Mouse (Mus musculus): Measurements from ENCODE around the gene Ints1. TPM values are rescaled to one million over a fixed set of nuclear protein-coding genes. Genes with fewer than 3 reads are reported as not detected.
"Not testable (repeated sequence)": the region's sequence is repeated elsewhere in the genome, so short reads cannot be mapped to it uniquely, and the experiment has no call there.

Gene Ints1
- polyA plus RNA-seq, 1 experiment: 64.4 TPM

- Histone ChIP-seq H3K4me1 (ENCODE audit: control insufficient read depth, insufficient read depth, low read length) (no peaks in the 10 kb centered on the region), H3K27me3 (ENCODE audit: control insufficient read depth, insufficient read depth, low read length) (no peaks in the 10 kb centered on the region), H3K4me3 (replicated peaks; ENCODE audit: insufficient read depth, low read depth, low read length) (no peak overlapping the region), H3K27ac (ENCODE audit: insufficient read depth, low read length) (no peak overlapping the region)
- TF ChIP-seq CTCF (IDR thresholded peaks at IDR 0.05; ENCODE audit: borderline replicate concordance, insufficient read depth, low read depth, low read length) (peak; percentile 62), POLR2A (IDR thresholded peaks at IDR 0.05; ENCODE audit: borderline replicate concordance, insufficient read depth, low read length) (no peak)
- DNase-seq: peak in 1 of 2 experiments; percentile 15
- WGBS: 61% methylated on average over 11 of the region's 11 CpGs
Observed at GRCm38 (mm10) chr5:139764296-139764695, 11.2 kb downstream of the Ints1 start.

DNA sequence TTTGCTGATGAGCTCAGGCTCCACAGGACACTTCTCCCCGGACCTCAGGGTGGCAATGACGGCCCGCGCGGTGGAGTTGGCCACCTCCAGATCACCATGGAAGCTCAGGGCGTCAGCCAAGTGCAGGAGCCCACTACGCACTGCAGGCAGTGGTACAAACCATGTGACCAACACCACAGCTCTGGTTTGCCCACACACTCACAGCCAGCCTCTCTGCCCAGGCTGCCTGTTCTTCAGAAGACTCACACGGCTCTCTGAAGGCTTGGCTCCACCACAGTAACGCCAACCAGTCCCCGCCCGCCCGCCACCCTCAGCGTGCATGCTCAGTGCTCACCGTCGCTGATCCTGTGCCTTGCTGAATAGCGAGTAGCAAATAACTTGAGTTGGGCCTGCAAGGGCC, 17.4 kb downstream of the Ints1 start:
- Histone ChIP-seq H3K4me3 (replicated peaks; ENCODE audit: insufficient read depth, low read depth, low read length) (no peak overlapping the region), H3K4me1 (ENCODE audit: control insufficient read depth, insufficient read depth, low read length) (no peaks in the 10 kb centered on the region; the same call in 1 of the 2 replicates), H3K27ac (ENCODE audit: insufficient read depth, low read length) (no peak overlapping the region), H3K27me3 (ENCODE audit: control insufficient read depth, insufficient read depth, low read length) (no peaks in the 10 kb centered on the region)
- peak in 1 of 2 experiments; percentile 8 for DNase-seq
- 66% methylated on average over 16 of the region's 16 CpGs for WGBS
- TF ChIP-seq POLR2A (IDR thresholded peaks at IDR 0.05; ENCODE audit: borderline replicate concordance, insufficient read depth, low read length): no peak
- TF ChIP-seq CTCF (IDR thresholded peaks at IDR 0.05; ENCODE audit: borderline replicate concordance, insufficient read depth, low read depth, low read length): no peak

DNA sequence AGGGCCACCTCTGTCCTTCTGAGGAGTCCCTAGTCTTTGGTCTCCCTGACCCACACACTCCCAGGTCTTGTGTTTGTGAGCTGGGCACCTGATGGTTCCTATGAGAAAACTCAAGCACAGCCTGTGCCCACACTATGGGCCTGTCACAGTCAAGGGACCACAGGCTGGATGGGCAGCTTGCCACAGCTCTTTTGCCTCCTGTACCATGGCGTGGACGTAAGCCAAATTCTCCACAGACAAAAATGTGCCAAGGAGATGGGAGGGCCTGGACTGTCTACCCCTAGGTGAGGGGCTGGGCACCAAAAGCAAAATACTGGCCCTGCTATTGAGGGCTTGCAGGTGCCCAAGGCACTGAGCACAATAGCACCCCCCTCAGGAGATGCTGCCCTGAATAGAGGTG, 18.9 kb downstream of the Ints1 start:
- 38% methylated on average over 2 of the region's 2 CpGs for WGBS
- no peaks in the 10 kb centered on the region; the same call in 1 of the 2 replicates for H3K4me1 ChIP-seq (ENCODE audit: control insufficient read depth, insufficient read depth, low read length)
- no peak for DNase-seq
- H3K4me3 ChIP-seq (replicated peaks; ENCODE audit: insufficient read depth, low read depth, low read length): no peak overlapping the region
- no peaks in the 10 kb centered on the region for H3K27me3 ChIP-seq (ENCODE audit: control insufficient read depth, insufficient read depth, low read length)
- TF ChIP-seq POLR2A (IDR thresholded peaks at IDR 0.05; ENCODE audit: borderline replicate concordance, insufficient read depth, low read length) (no peak), CTCF (IDR thresholded peaks at IDR 0.05; ENCODE audit: borderline replicate concordance, insufficient read depth, low read depth, low read length) (no peak)
- H3K27ac ChIP-seq (ENCODE audit: insufficient read depth, low read length): no peak overlapping the region

DNA sequence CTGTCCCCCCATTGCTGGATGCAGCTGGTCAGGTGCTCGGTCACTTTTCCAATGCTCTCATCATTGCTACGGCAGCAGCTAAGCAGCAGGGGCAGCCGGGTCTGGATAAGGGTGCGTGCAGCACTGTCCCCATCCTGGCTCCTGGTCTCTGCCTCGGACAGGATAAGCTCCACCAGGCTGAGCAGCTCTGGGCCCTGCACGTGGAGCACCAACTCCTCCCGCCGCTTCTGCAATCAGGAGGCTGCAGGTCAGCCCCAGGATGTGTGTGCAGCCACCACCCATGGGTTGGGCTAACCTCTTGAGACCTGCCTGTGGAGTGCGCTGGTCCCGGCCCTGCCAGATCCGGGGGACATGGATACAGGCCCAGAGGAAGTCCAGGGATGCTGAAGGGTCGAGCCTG, 19.3 kb downstream of the Ints1 start:
- DNase-seq: peak in 1 of 2 experiments; percentile 11
- Histone ChIP-seq H3K27ac (ENCODE audit: insufficient read depth, low read length) (no peak overlapping the region), H3K27me3 (ENCODE audit: control insufficient read depth, insufficient read depth, low read length) (no peaks in the 10 kb centered on the region), H3K4me3 (replicated peaks; ENCODE audit: insufficient read depth, low read depth, low read length) (no peak overlapping the region), H3K4me1 (ENCODE audit: control insufficient read depth, insufficient read depth, low read length) (no peaks in the 10 kb centered on the region; the same call in 1 of the 2 replicates)
- no peak for TF ChIP-seq POLR2A (IDR thresholded peaks at IDR 0.05; ENCODE audit: borderline replicate concordance, insufficient read depth, low read length)
- no peak for TF ChIP-seq CTCF (IDR thresholded peaks at IDR 0.05; ENCODE audit: borderline replicate concordance, insufficient read depth, low read depth, low read length)
- 83% methylated on average over 12 of the region's 12 CpGs for WGBS

GRCm38 (mm10) chr5:139754753-139755152, 20.7 kb downstream of the Ints1 start:
- Histone ChIP-seq H3K27me3 (ENCODE audit: control insufficient read depth, insufficient read depth, low read length) (no peaks in the 10 kb centered on the region), H3K27ac (ENCODE audit: insufficient read depth, low read length) (no peak overlapping the region), H3K4me3 (replicated peaks; ENCODE audit: insufficient read depth, low read depth, low read length) (no peak overlapping the region), H3K4me1 (ENCODE audit: control insufficient read depth, insufficient read depth, low read length) (no peaks in the 10 kb centered on the region; the same call in 1 of the 2 replicates)
- DNase-seq: peak; percentile 59 to 65
- WGBS: 9% methylated on average over 12 of the region's 12 CpGs
- peak; percentile 69 for TF ChIP-seq CTCF (IDR thresholded peaks at IDR 0.05; ENCODE audit: borderline replicate concordance, insufficient read depth, low read depth, low read length)
- no peak for TF ChIP-seq POLR2A (IDR thresholded peaks at IDR 0.05; ENCODE audit: borderline replicate concordance, insufficient read depth, low read length)

DNA sequence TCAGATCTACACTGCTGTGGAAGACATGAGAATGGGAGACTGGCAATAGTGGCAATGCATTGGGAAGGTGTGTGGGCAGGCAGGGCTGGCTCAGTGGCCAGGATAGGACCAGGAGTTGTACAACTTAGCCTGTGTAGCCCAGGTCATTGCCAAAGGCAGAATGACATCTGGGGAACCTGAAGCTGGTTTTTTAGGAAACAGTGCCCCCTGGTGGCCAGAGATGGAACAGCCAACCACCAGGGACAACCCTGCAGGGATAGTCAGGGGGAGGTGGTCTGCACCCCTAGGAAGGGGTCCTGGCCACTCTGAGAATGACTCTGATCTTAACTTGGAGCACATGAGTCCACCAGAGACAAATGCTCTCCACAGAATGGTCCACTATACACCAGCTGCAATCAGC, 24.9 kb downstream of the Ints1 start:
- H3K4me3 ChIP-seq (replicated peaks; ENCODE audit: insufficient read depth, low read depth, low read length): no peak overlapping the region
- no peak overlapping the region for H3K27ac ChIP-seq (ENCODE audit: insufficient read depth, low read length)
- no peaks in the 10 kb centered on the region for H3K4me1 ChIP-seq (ENCODE audit: control insufficient read depth, insufficient read depth, low read length)
- peak; percentile 45 to 72 for DNase-seq
- peak; percentile 91 for TF ChIP-seq CTCF (IDR thresholded peaks at IDR 0.05; ENCODE audit: borderline replicate concordance, insufficient read depth, low read depth, low read length)
- no peak for TF ChIP-seq POLR2A (IDR thresholded peaks at IDR 0.05; ENCODE audit: borderline replicate concordance, insufficient read depth, low read length)
- H3K27me3 ChIP-seq (ENCODE audit: control insufficient read depth, insufficient read depth, low read length): no peaks in the 10 kb centered on the region

DNA sequence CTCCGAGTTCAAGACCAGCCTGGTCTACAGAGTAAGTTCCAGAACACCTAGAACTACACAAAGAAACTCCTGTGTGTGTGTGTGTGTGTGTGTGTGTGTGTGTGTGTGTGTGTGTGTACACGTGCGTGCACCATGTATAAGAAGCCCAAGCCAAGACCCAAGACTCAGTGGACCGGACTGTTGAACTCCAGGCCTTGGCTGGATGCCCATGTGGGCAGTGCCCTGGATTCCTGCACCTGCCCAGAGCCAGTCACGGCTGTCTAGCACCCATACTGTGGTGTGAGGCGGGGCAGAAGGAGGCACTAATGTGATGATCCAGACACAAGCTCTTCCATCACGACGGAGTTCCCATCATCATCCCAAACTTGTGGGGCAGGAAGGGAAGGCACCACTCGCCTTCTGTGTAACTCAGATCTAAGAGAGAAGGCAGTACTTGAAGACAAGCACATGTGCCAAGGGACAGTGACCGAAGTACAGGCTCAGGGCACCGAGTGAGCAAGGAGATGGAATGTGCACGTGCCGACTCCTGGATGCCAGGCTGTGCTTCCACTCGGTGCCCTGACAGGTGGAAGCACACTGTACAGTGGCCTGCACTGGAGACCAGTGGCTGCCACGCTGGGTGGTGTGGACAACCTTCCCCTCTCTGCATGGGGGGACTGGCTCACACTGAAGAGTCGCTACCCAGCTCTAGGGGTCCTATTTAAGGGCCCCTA, 25.9 kb downstream of the Ints1 start:
- no peaks in the 10 kb centered on the region for H3K27me3 ChIP-seq (ENCODE audit: control insufficient read depth, insufficient read depth, low read length)
- DNase-seq: no peak
- no peak overlapping the region for H3K27ac ChIP-seq (ENCODE audit: insufficient read depth, low read length)
- H3K4me1 ChIP-seq (ENCODE audit: control insufficient read depth, insufficient read depth, low read length): no peaks in the 10 kb centered on the region
- 58% methylated on average over 16 of the region's 16 CpGs for WGBS
- no peak for TF ChIP-seq POLR2A (IDR thresholded peaks at IDR 0.05; ENCODE audit: borderline replicate concordance, insufficient read depth, low read length)
- TF ChIP-seq CTCF (IDR thresholded peaks at IDR 0.05; ENCODE audit: borderline replicate concordance, insufficient read depth, low read depth, low read length): no peak
- no peak overlapping the region for H3K4me3 ChIP-seq (replicated peaks; ENCODE audit: insufficient read depth, low read depth, low read length)

DNA sequence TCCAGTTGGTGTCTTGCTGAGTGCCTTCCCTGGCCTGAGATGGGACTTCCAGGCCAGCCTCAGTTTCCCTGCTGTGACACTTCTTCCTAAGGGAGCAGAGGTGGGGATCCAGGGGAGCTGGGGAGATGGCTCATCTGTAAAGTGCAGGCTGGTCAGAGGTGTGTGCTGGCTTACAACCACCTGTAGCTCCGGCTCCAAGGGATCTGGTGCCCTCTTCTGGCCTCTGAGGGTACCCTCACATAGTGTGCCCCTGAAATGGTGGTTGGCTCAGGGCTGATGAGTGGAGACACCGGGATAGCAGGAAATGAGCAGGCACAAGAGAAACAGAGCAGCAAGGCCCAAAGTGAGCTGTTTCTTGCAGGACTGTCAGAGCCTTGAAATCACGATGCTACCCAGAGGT, 29.7 kb downstream of the Ints1 start:
- Histone ChIP-seq H3K27me3 (ENCODE audit: control insufficient read depth, insufficient read depth, low read length) (no peaks in the 10 kb centered on the region), H3K4me3 (replicated peaks; ENCODE audit: insufficient read depth, low read depth, low read length) (no peak overlapping the region), H3K27ac (ENCODE audit: insufficient read depth, low read length) (no peak overlapping the region), H3K4me1 (ENCODE audit: control insufficient read depth, insufficient read depth, low read length) (no peaks in the 10 kb centered on the region)
- peak; percentile 48 to 54 for DNase-seq
- WGBS: 8% methylated on average over 3 of the region's 3 CpGs
- TF ChIP-seq POLR2A (IDR thresholded peaks at IDR 0.05; ENCODE audit: borderline replicate concordance, insufficient read depth, low read length) (no peak), CTCF (IDR thresholded peaks at IDR 0.05; ENCODE audit: borderline replicate concordance, insufficient read depth, low read depth, low read length) (peak; percentile 79)

DNA sequence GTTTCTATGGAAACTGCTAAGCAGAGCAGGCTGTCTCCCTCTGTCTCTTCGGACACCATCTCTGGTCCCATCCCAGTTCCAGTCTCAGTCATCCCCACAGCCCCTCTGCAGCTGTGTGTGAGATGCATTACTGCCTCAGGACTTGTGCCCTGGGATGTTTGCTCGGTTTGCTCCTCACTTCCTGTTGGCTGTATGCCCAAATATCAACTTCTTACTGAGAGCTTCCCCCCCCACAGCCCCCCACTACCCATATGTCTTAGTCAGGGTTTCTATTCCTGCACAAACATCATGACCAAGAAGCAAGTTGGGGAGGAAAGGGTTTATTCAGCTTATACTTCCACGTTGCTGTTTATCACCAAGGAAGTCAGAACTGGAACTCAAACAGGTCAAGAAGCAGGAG, 32.8 kb downstream of the Ints1 start:
- WGBS: 50% methylated on average over 3 of the region's 3 CpGs
- H3K27me3 ChIP-seq (ENCODE audit: control insufficient read depth, insufficient read depth, low read length); DNase-seq: not testable (repeated sequence)

More for the DNA sequence above, 32.8 kb downstream of the Ints1 start:
- not testable (repeated sequence) for H3K4me1 ChIP-seq (ENCODE audit: control insufficient read depth, insufficient read depth, low read length); H3K27ac ChIP-seq (ENCODE audit: insufficient read depth, low read length); H3K4me3 ChIP-seq (replicated peaks; ENCODE audit: insufficient read depth, low read depth, low read length)

All from cerebellum, adult 2 months (tissue).